Mouse (Mus musculus) ES-E14 (cell line): ENCODE measurements around the gene Ttc4.

Source experiments
- CHD2 ChIP-seq: IDR thresholded peaks from 2 replicates; pipeline ENCODE4 v1.6.1; 2014; ENCODE audit warnings: mild to moderate bottlenecking, low read depth, low read length, inconsistent platforms
- HCFC1 ChIP-seq: IDR thresholded peaks from 2 replicates; pipeline ENCODE4 v1.6.1; 2012; ENCODE audit warnings: low read length, inconsistent platforms, borderline replicate concordance; ENCODE audit not compliant: insufficient read depth
- MAFK ChIP-seq: IDR thresholded peaks from 2 replicates; pipeline ENCODE4 v1.6.1; 2014; ENCODE audit warnings: mild to moderate bottlenecking, low read depth, low read length, inconsistent platforms; ENCODE audit not compliant: insufficient read depth
- ZC3H11A ChIP-seq: IDR thresholded peaks from 2 replicates; pipeline ENCODE4 v1.6.1; 2012; ENCODE audit warnings: low read depth, mild to moderate bottlenecking, inconsistent platforms, low read length, borderline replicate concordance

- TF ChIP-seq HCFC1 (no peak), CHD2 (no peak), MAFK (no peak), ZC3H11A (no peak)
Measured at GRCm38 (mm10) chr4:106644218-106644610, 34.5 kb downstream of the Ttc4 start.
